Mouse (Mus musculus): ENCODE measurements at regions not wholly inside any gene's neighbourhood (a gene's known extent, or its start where the extent isn't known, plus 50 kb on each side); places are given as distances from the start of the nearest gene placed in this dataset.

- no peak for DNase-seq (ENCODE audit: low spot score)
These were observed 89.0 kb upstream of the Fam241a start for GRCm38 (mm10) chr3:127985165-127985564.

GRCm38 (mm10) chr3:127977240-127977639, 81.1 kb upstream of the Fam241a start:
- no peak for DNase-seq (ENCODE audit: low spot score)

GRCm38 (mm10) chr3:127970891-127971290, 74.8 kb upstream of the Fam241a start:
- DNase-seq (ENCODE audit: low spot score), result no peak

- DNase-seq (ENCODE audit: low spot score), result no peak
These were observed 71.0 kb upstream of the Fam241a start for GRCm38 (mm10) chr3:127967170-127967569.

- no peak for DNase-seq (ENCODE audit: low spot score)
These were observed 70.1 kb upstream of the Fam241a start for GRCm38 (mm10) chr3:127966214-127966613.

DNA sequence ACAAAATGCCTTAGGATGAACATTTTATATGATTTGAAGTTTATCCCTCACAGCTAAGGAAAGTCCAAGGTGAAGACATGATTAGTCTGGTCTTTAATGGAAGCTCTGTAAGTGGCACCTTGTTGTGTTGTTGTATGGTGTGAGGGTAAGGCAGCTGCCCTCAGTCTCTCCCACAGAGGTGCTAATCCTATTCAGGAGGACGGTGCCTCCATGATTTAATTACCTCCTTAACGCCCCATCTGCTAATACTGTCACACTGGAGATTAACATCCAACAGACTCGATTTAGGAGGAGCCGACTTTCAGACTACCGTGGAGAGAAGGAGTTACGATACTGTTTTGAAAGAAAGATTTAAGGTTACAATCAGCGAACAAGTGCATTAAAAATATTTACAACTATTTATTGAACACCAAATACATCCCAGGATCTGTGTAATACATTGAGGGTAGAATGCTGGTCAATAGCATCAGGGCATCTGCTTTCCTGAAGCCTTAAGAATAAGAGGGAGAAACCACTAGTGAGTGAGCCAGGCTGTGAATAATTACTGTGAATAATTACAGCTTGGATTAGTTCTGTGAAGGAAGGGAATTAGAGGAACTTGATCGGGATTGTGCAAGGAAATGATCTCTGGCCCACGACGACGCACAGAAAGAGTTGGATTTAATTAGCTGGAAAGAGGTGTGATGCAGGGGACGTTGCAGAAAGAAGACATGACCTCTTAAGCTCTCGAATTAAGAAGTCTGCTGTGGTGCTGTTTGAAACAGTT, 63.0 kb upstream of the Fam241a start:
- DNase-seq (ENCODE audit: low spot score), result no peak

DNA sequence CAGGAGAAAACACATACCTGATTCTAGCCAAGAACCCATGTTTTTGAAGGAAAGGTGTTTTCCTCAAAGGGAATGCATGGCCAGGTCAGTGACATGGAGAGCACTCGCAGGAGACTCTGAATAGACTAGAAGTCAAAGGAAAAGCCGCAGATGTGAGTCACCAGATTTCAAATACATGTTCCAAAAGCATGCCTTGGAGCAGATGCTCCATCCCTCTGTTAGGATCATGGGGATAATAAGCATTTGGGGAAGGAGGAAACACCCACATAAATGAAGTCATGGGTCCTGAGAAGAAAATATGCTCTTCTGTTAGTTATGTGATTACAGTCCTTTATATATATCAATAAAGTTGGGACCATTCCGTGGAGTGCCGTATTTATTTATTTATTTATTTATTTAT, 58.7 kb upstream of the Fam241a start:
- DNase-seq (ENCODE audit: low spot score), result no peak

- no peak for DNase-seq (ENCODE audit: low spot score)
These were observed 57.5 kb upstream of the Fam241a start for GRCm38 (mm10) chr3:127953610-127954009.

GRCm38 (mm10) chr3:127948898-127949620, 52.9 kb upstream of the Fam241a start:
- DNase-seq (ENCODE audit: low spot score), result no peak

GRCm38 (mm10) chr3:127948326-127948725, 52.2 kb upstream of the Fam241a start:
- DNase-seq (ENCODE audit: low spot score), result no peak

All from ovary, postnatal 10 days (tissue).